Mouse (Mus musculus) MEL (cell line): ENCODE data around the gene Stab2. TPM values are rescaled to one million over a fixed set of nuclear protein-coding genes. Genes with fewer than 3 reads are reported as not detected.

Source experiments
- DNase-seq: peaks from one replicate; pipeline ENCODE4 v3.0.0; 2011; ENCODE audit warnings: low read depth, low spot score
- H3K27ac ChIP-seq: 2 replicates; pipeline ENCODE4 v1.5.1; 2012; ENCODE audit warnings: low read depth, mild to moderate bottlenecking, control low read depth, low read length, moderate library complexity; ENCODE audit not compliant: control insufficient read depth
- H3K27me3 ChIP-seq, 2 experiments: fragments of 150-350 bp in 1 of 2; sonication (generic) in 1 of 2; 2 replicates each; pipeline ENCODE4 v1.6.1; 2012; ENCODE audit warnings: low read length in 2 of 2, mild to moderate bottlenecking in 2 of 2, improper control_type of control experiment in 1 of 2, moderate library complexity in 1 of 2; ENCODE audit not compliant: insufficient read depth in 2 of 2, control insufficient read depth in 1 of 2
- H3K36me3 ChIP-seq, 2 experiments: 2 replicates each; pipeline ENCODE4 v1.6.1; 2012 to 2014; ENCODE audit warnings: low read length in 2 of 2, improper control_type of control experiment in 1 of 2, inconsistent platforms in 1 of 2, mild to moderate bottlenecking in 1 of 2; ENCODE audit not compliant: insufficient read depth in 2 of 2, control insufficient read depth in 1 of 2
- H3K4me1 ChIP-seq, 2 experiments: fragments of 150-350 bp in 1 of 2; sonication (generic) in 1 of 2; 2 replicates each; pipeline ENCODE4 v1.6.1; 2012; ENCODE audit warnings: low read length in 2 of 2, improper control_type of control experiment in 1 of 2, mild to moderate bottlenecking in 1 of 2; ENCODE audit not compliant: insufficient read depth in 2 of 2, control insufficient read depth in 1 of 2
- H3K4me3 ChIP-seq, 2 experiments: fragments of 150-350 bp in 1 of 2; sonication (generic) in 1 of 2; 2 replicates each; pipeline ENCODE4 v1.5.1; 2012; ENCODE audit warnings: low read depth in 2 of 2, low read length in 2 of 2, mild to moderate bottlenecking in 2 of 2, moderate library complexity in 2 of 2, control low read depth in 1 of 2, improper control_type of control experiment in 1 of 2; ENCODE audit not compliant: control insufficient read depth in 1 of 2, insufficient read depth in 1 of 2
- H3K79me2 ChIP-seq: 2 replicates; pipeline ENCODE4 v1.6.1; 2012; ENCODE audit warnings: mild to moderate bottlenecking, low read length, moderate library complexity; ENCODE audit not compliant: control insufficient read depth, poor library complexity, insufficient read depth
- H3K9ac ChIP-seq: 2 replicates; pipeline ENCODE4 v1.6.1; 2012; ENCODE audit warnings: low read depth, mild to moderate bottlenecking, control low read depth, low read length, moderate library complexity; ENCODE audit not compliant: control insufficient read depth, poor library complexity, severe bottlenecking
- H3K9me3 ChIP-seq: fragments of 150-350 bp; sonication (generic); replicated peaks from 2 replicates; pipeline ENCODE4 v1.6.1; 2012; ENCODE audit warnings: mild to moderate bottlenecking, low read length, improper control_type of control experiment, moderate library complexity; ENCODE audit not compliant: insufficient read depth
- BHLHE40 ChIP-seq: IDR thresholded peaks from 2 replicates; pipeline ENCODE4 v1.6.1; 2012; ENCODE audit warnings: low read depth, mild to moderate bottlenecking, inconsistent platforms, low read length, improper control_type of control experiment, borderline replicate concordance
- ELF1 ChIP-seq: IDR thresholded peaks from 2 replicates; pipeline ENCODE4 v1.6.1; 2014; ENCODE audit warnings: low read depth, mild to moderate bottlenecking, inconsistent platforms, low read length, improper control_type of control experiment, moderate library complexity
- EP300 ChIP-seq, 2 experiments: IDR thresholded peaks; 2 replicates each; pipeline ENCODE4 v1.6.1; 2011; ENCODE audit warnings: improper control_type of control experiment in 2 of 2, low read length in 2 of 2, low read depth in 1 of 2, mild to moderate bottlenecking in 1 of 2
- ETS1 ChIP-seq: IDR thresholded peaks from 2 replicates; pipeline ENCODE4 v1.6.1; 2012; ENCODE audit warnings: low read depth, mild to moderate bottlenecking, inconsistent platforms, low read length, improper control_type of control experiment, moderate library complexity
- GABPA ChIP-seq: IDR thresholded peaks from 2 replicates; pipeline ENCODE4 v1.6.1; 2012; ENCODE audit warnings: low read depth, mild to moderate bottlenecking, inconsistent platforms, low read length, improper control_type of control experiment, moderate library complexity
- GATA1 ChIP-seq: IDR thresholded peaks from 2 replicates; pipeline ENCODE4 v1.6.1; 2011; ENCODE audit warnings: low read depth, low read length, improper control_type of control experiment
- KAT2A ChIP-seq: conservative IDR thresholded peaks from 2 replicates; pipeline ENCODE4 v1.6.1; 2012; ENCODE audit warnings: low read depth, low read length, improper control_type of control experiment, inconsistent platforms
- MAFK ChIP-seq: IDR thresholded peaks from 2 replicates; pipeline ENCODE4 v1.6.1; 2011; ENCODE audit warnings: low read depth, mild to moderate bottlenecking, low read length, improper control_type of control experiment, borderline replicate concordance
- MAX ChIP-seq: IDR thresholded peaks from 2 replicates; pipeline ENCODE4 v1.6.1; 2011; ENCODE audit warnings: low read length, improper control_type of control experiment
- MEF2A ChIP-seq: IDR thresholded peaks from 2 replicates; pipeline ENCODE4 v1.6.1; 2014; ENCODE audit warnings: low read depth, mild to moderate bottlenecking, inconsistent platforms, low read length, improper control_type of control experiment; ENCODE audit not compliant: poor library complexity, insufficient replicate concordance, severe bottlenecking; ENCODE audit errors: extremely low read depth
- MXI1 ChIP-seq: IDR thresholded peaks from 2 replicates; pipeline ENCODE4 v1.6.1; 2011; ENCODE audit warnings: mild to moderate bottlenecking, low read depth, low read length, improper control_type of control experiment
- MYB ChIP-seq: IDR thresholded peaks from 2 replicates; pipeline ENCODE4 v1.6.1; 2011; ENCODE audit warnings: mild to moderate bottlenecking, low read depth, low read length, improper control_type of control experiment
- POLR2A ChIP-seq, 2 experiments: IDR thresholded peaks; 2 replicates each; pipeline ENCODE4 v1.6.1; 2011 to 2012; ENCODE audit warnings: low read length in 2 of 2, mild to moderate bottlenecking in 2 of 2, control low read depth in 1 of 2, improper control_type of control experiment in 1 of 2, low read depth in 1 of 2, moderate library complexity in 1 of 2; ENCODE audit not compliant: control insufficient read depth in 1 of 2, insufficient read depth in 1 of 2, poor library complexity in 1 of 2
- POLR2AphosphoS2 ChIP-seq: IDR thresholded peaks from 2 replicates; pipeline ENCODE4 v1.6.1; 2011; ENCODE audit warnings: low read length, improper control_type of control experiment
- POLR2AphosphoS5 ChIP-seq: IDR thresholded peaks from 2 replicates; pipeline ENCODE4 v1.6.1; 2012; ENCODE audit warnings: low read depth, borderline replicate concordance, mild to moderate bottlenecking, inconsistent platforms, low read length, moderate library complexity, mixed read lengths
- RAD21 ChIP-seq: IDR thresholded peaks from 2 replicates; pipeline ENCODE4 v1.6.1; 2011; ENCODE audit warnings: mild to moderate bottlenecking, low read depth, low read length, improper control_type of control experiment
- RCOR1 ChIP-seq: IDR thresholded peaks from 2 replicates; pipeline ENCODE4 v1.6.1; 2012; ENCODE audit warnings: low read depth, mild to moderate bottlenecking, inconsistent platforms, low read length, improper control_type of control experiment
- SIN3A ChIP-seq: IDR thresholded peaks from 2 replicates; pipeline ENCODE4 v1.6.1; 2012; ENCODE audit warnings: low read length, improper control_type of control experiment, inconsistent platforms
- TAL1 ChIP-seq: IDR thresholded peaks from 2 replicates; pipeline ENCODE4 v1.6.1; 2012; ENCODE audit warnings: mild to moderate bottlenecking, inconsistent platforms, low read length, moderate library complexity, mixed read lengths
- TBP ChIP-seq: IDR thresholded peaks from 2 replicates; pipeline ENCODE4 v1.8.0; 2011; ENCODE audit warnings: low read depth, low read length, improper control_type of control experiment
- TCF12 ChIP-seq: IDR thresholded peaks from 2 replicates; pipeline ENCODE4 v1.6.1; 2014; ENCODE audit warnings: low read depth, mild to moderate bottlenecking, inconsistent platforms, low read length, improper control_type of control experiment, moderate library complexity
- UBTF ChIP-seq: IDR thresholded peaks from 2 replicates; pipeline ENCODE4 v1.6.1; 2012; ENCODE audit warnings: low read depth, mild to moderate bottlenecking, inconsistent platforms, low read length, improper control_type of control experiment, moderate library complexity, borderline replicate concordance; ENCODE audit not compliant: insufficient read depth
- USF1 ChIP-seq: IDR thresholded peaks from 2 replicates; pipeline ENCODE4 v1.6.1; 2014; ENCODE audit warnings: low read depth, mild to moderate bottlenecking, inconsistent platforms, low read length, improper control_type of control experiment, moderate library complexity
- ZC3H11A ChIP-seq: IDR thresholded peaks from 2 replicates; pipeline ENCODE4 v1.6.1; 2012; ENCODE audit warnings: low read depth, mild to moderate bottlenecking, inconsistent platforms, low read length, improper control_type of control experiment
- ZKSCAN1 ChIP-seq: IDR thresholded peaks from 2 replicates; pipeline ENCODE4 v1.6.1; 2012; ENCODE audit warnings: low read depth, mild to moderate bottlenecking, inconsistent platforms, low read length, improper control_type of control experiment, moderate library complexity
- ZMIZ1 ChIP-seq: IDR thresholded peaks from 2 replicates; pipeline ENCODE4 v1.6.1; 2012; ENCODE audit warnings: low read depth, mild to moderate bottlenecking, inconsistent platforms, low read length, improper control_type of control experiment, moderate library complexity
- ZNF384 ChIP-seq: IDR thresholded peaks from 2 replicates; pipeline ENCODE4 v1.6.1; 2012; ENCODE audit warnings: low read depth, mild to moderate bottlenecking, inconsistent platforms, low read length, improper control_type of control experiment
- polyA plus RNA-seq, 2 experiments: library from polyadenylated mRNA; stranded (reverse) in 1 of 2; unstranded in 1 of 2; fragments of >175 nt in 1 of 2; fragments of >200 nt in 1 of 2; gene quantifications; 2 replicates each; pipeline versions ENCODE4 v1.2.1 to v1.2.4; 2012; ENCODE audit warnings: low replicate concordance in 2 of 2, low read depth in 1 of 2; ENCODE audit not compliant: insufficient read length in 2 of 2, insufficient read depth in 1 of 2, missing spikeins in 1 of 2
- total RNA-seq: library from RNA; depleted of rRNA; stranded (reverse); fragments of 300-350 nt; gene quantifications from 2 replicates; pipeline ENCODE4 v1.2.3, GENCODE M21; 2012

The Stab2 gene
- total and polyA plus RNA-seq, 3 experiments: 0.73 to 5.1 TPM; not detected in 1

GRCm38 (mm10) chr10:86949886-86950285, 57.9 kb downstream of the Stab2 start:
- Histone ChIP-seq H3K9ac (peak overlapping the region; percentile 32; the same call in 1 of the 2 replicates), H3K27me3 (no peaks in the 10 kb centered on the region), H3K36me3 (peaks cover 0 to 27% of the 10 kb centered on the region in 2 experiments; a peak in 2 of 4 replicates), H3K79me2 (no peaks in the 10 kb centered on the region), H3K27ac (peak overlapping the region; percentile 86), H3K4me1 (peaks cover 17 to 20% of the 10 kb centered on the region in 2 experiments), H3K4me3 (peak overlapping the region in 1 of 2 experiments; percentile 62; a peak in 3 of 4 replicates), H3K9me3 (no peaks in the 10 kb centered on the region)
- TF ChIP-seq ZNF384 (no peak), MEF2A (no peak), EP300 (IDR thresholded peaks at IDR 0.05; ENCODE audit: low read depth in 1 of 2, low read length in 2 of 2) (peak; percentile 65 to 88; a peak in 3 of 4 replicates), BHLHE40 (no peak), ETS1 (peak; percentile 68), USF1 (no peak), MYB (peak; percentile 44; the same call in 1 of the 2 replicates), MAX (no peak), RAD21 (no peak), ZMIZ1 (no peak), RCOR1 (peak; percentile 58; the same call in 1 of the 2 replicates), MAFK (peak; percentile 45; the same call in 1 of the 2 replicates), GABPA (no peak), POLR2A (IDR thresholded peaks at IDR 0.05; ENCODE audit: control insufficient read depth in 1 of 2, insufficient read depth in 1 of 2, low read depth in 1 of 2, low read length in 2 of 2, poor library complexity in 1 of 2) (no peak), ELF1 (0 out of 2 replicates have a peak, but pooled peaks have one; percentile 12), GATA1 (peak; percentile 57), TBP (no peak), ZC3H11A (no peak), ZKSCAN1 (no peak), TCF12 (peak; percentile 86; the same call in 1 of the 2 replicates), SIN3A (peak; percentile 61), MXI1 (no peak), POLR2AphosphoS2 (peak; percentile 41; the same call in 1 of the 2 replicates), TAL1 (no peak), POLR2AphosphoS5 (no peak), KAT2A (peak; percentile 49), UBTF (no peak)
- peak; percentile 57 for DNase-seq
